Mouse (Mus musculus): Measurements from ENCODE around the gene Ap3b2.
"Not testable (repeated sequence)": the region's sequence is repeated elsewhere in the genome, so short reads cannot be mapped to it uniquely, and the experiment has no call there.

Ap3b2 gene

GRCm38 (mm10) chr7:81493331-81494021, at the start of gene Ap3b2:
Gene Ap3b2, minus strand, starts transcription at chr7:81493925.
- peak; percentile 5 for DNase-seq (ENCODE audit: low spot score)

GRCm38 (mm10) chr7:81542934-81543333, 49.2 kb upstream of the Ap3b2 start:
- no peak for DNase-seq (ENCODE audit: low spot score)

GRCm38 (mm10) chr7:81541924-81542524, 48.3 kb upstream of the Ap3b2 start:
- no peak for DNase-seq (ENCODE audit: low spot score)

- no peak for DNase-seq (ENCODE audit: low spot score)
These were observed 47.3 kb upstream of the Ap3b2 start for GRCm38 (mm10) chr7:81540999-81541398.

GRCm38 (mm10) chr7:81539565-81539964, 45.8 kb upstream of the Ap3b2 start:
- no peak for DNase-seq (ENCODE audit: low spot score)

GRCm38 (mm10) chr7:81538070-81538675, 44.4 kb upstream of the Ap3b2 start:
- DNase-seq (ENCODE audit: low spot score): no peak

GRCm38 (mm10) chr7:81536478-81536877, 42.8 kb upstream of the Ap3b2 start:
- DNase-seq (ENCODE audit: low spot score): no peak

- DNase-seq (ENCODE audit: low spot score): no peak
These were observed 37.7 kb upstream of the Ap3b2 start for GRCm38 (mm10) chr7:81531462-81531861.

- DNase-seq (ENCODE audit: low spot score): no peak
These were observed 35.2 kb upstream of the Ap3b2 start for GRCm38 (mm10) chr7:81528918-81529317.

- no peak for DNase-seq (ENCODE audit: low spot score)
These were observed 29.9 kb upstream of the Ap3b2 start for GRCm38 (mm10) chr7:81523663-81524017.

GRCm38 (mm10) chr7:81523008-81523662, 29.4 kb upstream of the Ap3b2 start:
- peak; percentile 83 for DNase-seq (ENCODE audit: low spot score)

- DNase-seq (ENCODE audit: low spot score): no peak
These were observed 22.7 kb upstream of the Ap3b2 start for GRCm38 (mm10) chr7:81516154-81517030.

- no peak for DNase-seq (ENCODE audit: low spot score)
These were observed 21.3 kb upstream of the Ap3b2 start for GRCm38 (mm10) chr7:81514906-81515590.

GRCm38 (mm10) chr7:81501050-81501449, 7.3 kb upstream of the Ap3b2 start:
- no peak for DNase-seq (ENCODE audit: low spot score)

GRCm38 (mm10) chr7:81498181-81498580, 4.5 kb upstream of the Ap3b2 start, which contains the start of gene BC048679:
Gene BC048679, minus strand, starts transcription at chr7:81498281.
- DNase-seq (ENCODE audit: low spot score): no peak

GRCm38 (mm10) chr7:81497171-81497570, 3.4 kb upstream of the Ap3b2 start:
- no peak for DNase-seq (ENCODE audit: low spot score)

- no peak for DNase-seq (ENCODE audit: low spot score)
These were observed 1.1 kb downstream of the Ap3b2 start for GRCm38 (mm10) chr7:81492628-81493027.

- no peak for DNase-seq (ENCODE audit: low spot score)
These were observed 4.1 kb downstream of the Ap3b2 start for GRCm38 (mm10) chr7:81489649-81490048.

GRCm38 (mm10) chr7:81480800-81481199, 12.9 kb downstream of the Ap3b2 start:
- DNase-seq (ENCODE audit: low spot score): no peak

GRCm38 (mm10) chr7:81479531-81480090, 14.1 kb downstream of the Ap3b2 start:
- DNase-seq (ENCODE audit: low spot score): no peak

GRCm38 (mm10) chr7:81478261-81478660, 15.5 kb downstream of the Ap3b2 start:
- DNase-seq (ENCODE audit: low spot score): not testable (repeated sequence)

Measured in c-Kit-positive CD71-positive TER-119-positive erythroid progenitor cells, embryonic 14.5 days (primary cell).